Mouse (Mus musculus): ENCODE measurements at regions not wholly inside any gene's neighbourhood (a gene's known extent, or its start where the extent isn't known, plus 50 kb on each side); places are given as distances from the start of the nearest gene placed in this dataset.
A peak's percentile ranks its signal among the peaks of the same experiment; 100 is the strongest.

- DNase-seq (ENCODE audit: low spot score in 2 of 2), result peak in 1 of 2 experiments; percentile 7
Observed at GRCm38 (mm10) chrX:21293666-21294065, 118.2 kb upstream of the Gm21876 start.

DNA sequence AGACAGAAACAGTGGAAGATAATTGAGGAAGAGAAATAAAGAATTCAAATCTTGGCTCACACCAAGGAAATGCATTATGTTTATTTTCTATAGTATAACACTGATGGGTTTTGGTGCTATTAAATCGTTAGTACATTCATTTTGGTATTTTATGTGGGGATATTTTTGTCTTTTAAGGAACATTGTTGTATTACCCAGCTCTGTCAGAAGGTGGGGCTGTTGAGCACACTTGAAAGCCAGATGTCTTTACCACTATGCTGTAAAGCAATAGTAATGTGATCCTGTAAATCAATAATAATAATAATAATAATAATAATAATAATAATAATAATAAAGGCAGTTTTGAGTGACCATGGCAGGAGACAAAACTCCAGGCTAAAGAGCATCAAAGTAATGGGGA, 120.0 kb upstream of the Gm21876 start:
- DNase-seq (ENCODE audit: low spot score in 2 of 2), result no peak

GRCm38 (mm10) chrX:21297349-21297748, 121.9 kb upstream of the Gm21876 start:
- DNase-seq (ENCODE audit: low spot score in 2 of 2), result no peak

- no peak for DNase-seq (ENCODE audit: low spot score in 2 of 2)
Observed at GRCm38 (mm10) chrX:21334499-21335032, 149.8 kb upstream of the Agtr2 start.

- DNase-seq (ENCODE audit: low spot score in 2 of 2), result no peak
Observed at GRCm38 (mm10) chrX:21344397-21344796, 139.9 kb upstream of the Agtr2 start.

DNA sequence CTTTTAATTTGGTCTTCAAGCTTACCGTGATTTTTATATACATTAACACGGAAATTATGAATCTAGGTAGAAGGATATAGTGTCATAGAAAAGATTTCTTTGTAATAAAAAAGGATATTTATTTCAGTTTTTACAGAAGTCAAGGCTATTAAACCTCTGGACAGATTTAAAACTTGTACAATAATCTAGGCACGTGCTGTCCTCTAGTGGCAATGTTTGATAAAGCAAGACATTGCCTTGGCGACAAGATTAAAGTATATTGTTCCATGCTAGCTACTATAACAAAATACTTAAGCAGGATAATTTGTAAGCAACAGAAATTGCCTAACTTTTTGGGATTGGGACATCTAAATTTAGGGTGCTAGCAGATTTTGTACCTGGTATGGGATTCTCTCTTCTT, 133.8 kb upstream of the Agtr2 start:
- DNase-seq (ENCODE audit: low spot score in 2 of 2), result peak; percentile 20 to 26

DNA sequence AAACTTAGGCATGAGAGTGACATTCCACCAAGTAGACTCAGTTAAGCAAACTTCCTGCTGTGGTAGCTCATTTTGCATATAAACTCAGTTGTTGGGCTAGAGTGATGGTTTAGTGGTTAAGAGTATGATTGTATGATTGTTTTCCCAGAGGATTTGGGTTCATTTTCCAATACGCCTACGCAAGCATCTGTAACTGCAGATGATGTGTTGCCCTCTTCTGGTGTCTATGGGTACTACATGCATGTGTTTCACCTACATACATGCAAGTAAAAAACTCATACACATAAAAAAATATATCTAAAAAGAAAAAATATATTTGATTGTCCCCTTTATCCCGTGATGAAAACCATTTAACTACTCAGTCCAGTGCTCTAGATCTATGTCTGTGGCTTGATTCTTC, 132.0 kb upstream of the Agtr2 start:
- DNase-seq (ENCODE audit: low spot score in 2 of 2), result no peak

GRCm38 (mm10) chrX:21360771-21361667, 123.3 kb upstream of the Agtr2 start:
- DNase-seq (ENCODE audit: low spot score in 2 of 2), result peak; percentile 39 to 44

- no peak for DNase-seq (ENCODE audit: low spot score in 2 of 2)
Observed at GRCm38 (mm10) chrX:21385221-21385620, 99.1 kb upstream of the Agtr2 start.

DNA sequence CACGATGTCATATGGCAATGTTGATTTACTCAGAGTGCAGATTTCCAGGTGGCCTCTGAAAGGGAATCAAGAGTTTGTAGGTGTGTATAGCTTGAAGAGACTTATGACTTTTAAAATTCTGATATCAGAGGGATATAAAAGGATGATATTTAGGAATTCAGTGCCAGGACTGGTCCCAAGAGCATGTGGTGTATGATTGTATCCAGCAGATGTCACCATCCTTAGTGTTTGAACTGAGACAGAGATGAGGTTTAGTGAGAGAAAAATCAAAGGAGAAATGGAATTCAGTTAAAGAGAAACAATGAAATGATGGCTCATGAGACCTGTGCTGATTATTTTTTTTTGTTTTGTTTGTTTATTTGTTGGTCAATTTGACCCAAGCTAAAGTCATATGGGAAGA, 94.4 kb upstream of the Agtr2 start:
- no peak for DNase-seq (ENCODE audit: low spot score in 2 of 2)

GRCm38 (mm10) chrX:21393212-21393611, 91.1 kb upstream of the Agtr2 start:
- DNase-seq (ENCODE audit: low spot score in 2 of 2), result no peak

DNA sequence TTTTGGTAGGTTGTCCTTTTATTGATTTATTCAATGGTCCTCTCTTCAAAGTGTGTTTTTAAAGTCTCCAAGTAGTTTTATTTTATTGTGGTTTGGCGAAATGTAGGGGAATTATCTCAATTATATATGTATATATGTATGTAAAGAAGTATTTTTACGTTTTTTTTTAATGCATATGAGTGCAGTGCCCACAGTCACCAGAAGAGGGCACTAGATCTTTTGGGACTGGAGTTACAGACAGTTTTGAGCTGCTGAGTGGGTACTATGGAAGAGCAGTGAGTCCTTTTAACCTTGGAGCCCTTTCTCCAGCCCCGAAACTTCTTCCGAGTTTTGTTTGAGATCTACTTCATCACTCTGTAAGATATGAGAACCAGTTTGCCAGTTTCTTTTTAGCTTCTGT, 59.5 kb upstream of the Agtr2 start:
- DNase-seq (ENCODE audit: low spot score in 2 of 2), result peak in 1 of 2 experiments; percentile 3

GRCm38 (mm10) chrX:21428081-21428480, 56.3 kb upstream of the Agtr2 start:
- no peak for DNase-seq (ENCODE audit: low spot score in 2 of 2)

DNA sequence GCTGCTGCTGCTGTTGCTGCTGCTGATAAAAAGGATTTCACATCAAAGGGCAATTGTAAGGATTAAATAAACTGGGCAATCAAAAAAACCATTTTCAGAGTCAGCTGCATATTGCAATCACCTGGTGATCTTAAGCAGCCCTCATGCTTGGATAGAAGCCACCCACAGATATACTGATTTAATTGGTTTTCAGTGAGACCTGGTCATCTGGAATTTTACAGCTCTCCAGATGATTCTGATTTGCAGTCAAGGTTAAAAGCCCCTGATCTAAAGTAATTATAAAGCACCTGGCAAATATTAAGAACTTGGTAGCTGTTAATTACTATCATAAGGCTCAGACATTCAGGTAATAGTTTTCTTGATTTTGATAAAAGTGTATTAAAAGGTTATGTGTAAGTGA, 50.8 kb upstream of the Agtr2 start:
- DNase-seq (ENCODE audit: low spot score in 2 of 2), result no peak

Measured in right cerebral cortex, adult 2 months (tissue).